Mouse (Mus musculus): ENCODE measurements at regions not wholly inside any gene's neighbourhood (a gene's known extent, or its start where the extent isn't known, plus 50 kb on each side); places are given as distances from the start of the nearest gene placed in this dataset.

DNA sequence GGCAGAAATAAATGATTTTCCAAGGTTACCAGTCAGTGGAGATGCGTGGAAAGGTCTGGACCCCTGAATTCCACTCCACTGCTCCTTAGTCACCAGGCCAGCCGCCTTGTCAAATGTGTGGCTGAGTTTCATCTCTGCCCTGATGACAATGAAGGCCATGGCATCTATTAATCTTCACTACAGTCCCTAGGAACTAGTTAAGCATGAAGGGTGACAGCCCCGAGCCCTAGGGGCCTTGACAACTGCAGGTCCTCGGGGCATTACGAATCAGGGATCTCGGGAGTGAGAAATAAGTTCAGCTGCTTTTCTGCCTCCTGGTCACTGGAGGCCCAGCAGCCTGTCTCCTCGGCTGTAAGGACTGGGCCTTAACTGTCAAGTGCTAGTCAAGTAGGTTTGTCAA, 51.7 kb upstream of the Mgmt start:
- no peak for DNase-seq (ENCODE audit: low read depth in 2 of 2, low spot score in 2 of 2)

DNA sequence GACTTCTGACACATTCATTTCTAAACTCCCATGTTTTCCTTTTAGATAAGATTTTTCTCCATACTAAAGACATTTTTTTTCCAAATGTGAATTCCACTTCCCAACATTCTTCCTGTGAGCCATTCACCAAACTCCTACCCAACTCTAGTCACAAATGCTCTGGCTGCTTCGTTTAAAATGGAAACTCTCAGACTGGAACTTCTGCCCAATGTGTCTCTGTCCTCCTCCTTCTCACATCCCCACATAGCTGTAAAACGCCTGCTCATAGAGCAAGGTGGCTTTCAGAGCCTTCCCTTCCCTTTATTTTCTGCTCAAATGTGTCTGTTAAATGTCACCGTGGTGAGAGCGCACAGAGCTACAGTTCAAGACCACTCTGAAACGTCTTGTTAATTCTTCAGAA, 50.1 kb upstream of the Mgmt start:
- no peak for DNase-seq (ENCODE audit: low read depth in 2 of 2, low spot score in 2 of 2)
